Mouse (Mus musculus): ENCODE measurements at regions not wholly inside any gene's neighbourhood (a gene's known extent, or its start where the extent isn't known, plus 50 kb on each side); places are given as distances from the start of the nearest gene placed in this dataset.
"Not testable (repeated sequence)": the region's sequence is repeated elsewhere in the genome, so short reads cannot be mapped to it uniquely, and the experiment has no call there.

GRCm38 (mm10) chr10:15321480-15321879 lies 603.5 kb upstream of the Gje1 start:
- DNase-seq, result no peak

- no peak for DNase-seq
These were observed 599.1 kb upstream of the Gje1 start for GRCm38 (mm10) chr10:15317017-15317607.

GRCm38 (mm10) chr10:15310650-15311049 lies 592.6 kb upstream of the Gje1 start:
- DNase-seq, result no peak

GRCm38 (mm10) chr10:15305811-15306473 lies 587.9 kb upstream of the Gje1 start:
- DNase-seq, result no peak

- peak; percentile 89 to 91 for DNase-seq
These were observed 582.4 kb upstream of the Gje1 start for GRCm38 (mm10) chr10:15300199-15301085.

- no peak for DNase-seq
These were observed 581.6 kb upstream of the Gje1 start for GRCm38 (mm10) chr10:15299331-15300198.

GRCm38 (mm10) chr10:15297257-15297656 lies 579.2 kb upstream of the Gje1 start:
- DNase-seq, result no peak

- no peak for DNase-seq
These were observed 576.1 kb upstream of the Gje1 start for GRCm38 (mm10) chr10:15294125-15294524.

GRCm38 (mm10) chr10:15263337-15263736 lies 545.3 kb upstream of the Gje1 start:
- DNase-seq, result not testable (repeated sequence)

GRCm38 (mm10) chr10:15262282-15262681 lies 544.3 kb upstream of the Gje1 start:
- DNase-seq, result not testable (repeated sequence)

- no peak for DNase-seq
These were observed 531.5 kb upstream of the Gje1 start for GRCm38 (mm10) chr10:15249402-15250086.

GRCm38 (mm10) chr10:15248899-15249298 lies 530.9 kb upstream of the Gje1 start:
- no peak for DNase-seq

- no peak for DNase-seq
These were observed 526.6 kb upstream of the Gje1 start for GRCm38 (mm10) chr10:15244376-15245262.

GRCm38 (mm10) chr10:15243460-15243859 lies 525.4 kb upstream of the Gje1 start:
- no peak for DNase-seq

- no peak for DNase-seq
These were observed 500.9 kb upstream of the Gje1 start for GRCm38 (mm10) chr10:15218883-15219282.

GRCm38 (mm10) chr10:15179585-15179984 lies 461.6 kb upstream of the Gje1 start:
- no peak for DNase-seq

- DNase-seq, result no peak
These were observed 456.4 kb upstream of the Gje1 start for GRCm38 (mm10) chr10:15174421-15174820.

GRCm38 (mm10) chr10:15172558-15172957 lies 454.5 kb upstream of the Gje1 start:
- no peak for DNase-seq

GRCm38 (mm10) chr10:15140703-15141102 lies 422.7 kb upstream of the Gje1 start:
- DNase-seq, result no peak
